Mouse (Mus musculus): ENCODE results near the gene Amer3.

- TF ChIP-seq CTCF (IDR thresholded peaks at IDR 0.05): no peak
- no peak for TF ChIP-seq POLR2A (IDR thresholded peaks at IDR 0.05; ENCODE audit: insufficient read depth, low read depth, low read length)
- no peak for TF ChIP-seq EP300 (IDR thresholded peaks at IDR 0.05; ENCODE audit: insufficient read depth, low read depth, low read length)
These were observed 14.9 kb upstream of the Amer3 start for GRCm38 (mm10) chr1:34564383-34565045.
